27 mouse cellular contexts compared by ENCODE assay signal in the genomic region with DNA sequence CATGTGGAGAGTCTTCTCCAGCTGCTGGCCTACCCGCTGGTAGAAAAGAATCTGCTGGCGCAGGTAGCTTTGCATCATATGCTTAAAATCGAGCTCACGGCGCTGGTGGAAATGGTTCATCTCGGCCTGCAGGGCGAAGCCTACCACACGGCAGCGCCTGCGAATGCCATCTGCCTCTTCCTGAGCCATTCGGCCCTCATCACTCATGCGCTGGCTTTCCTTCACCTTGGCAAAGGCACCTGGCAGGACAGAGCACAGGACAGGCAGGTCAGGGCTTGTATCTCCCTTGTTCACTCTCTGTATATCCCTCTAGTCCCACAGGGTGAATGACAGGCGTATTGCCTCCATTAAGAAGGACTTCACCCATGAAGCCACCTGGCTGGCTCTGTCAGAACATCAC. TPM values are rescaled to one million over a fixed set of nuclear protein-coding genes. Genes with fewer than 3 reads are reported as not detected.
DNase-seq lines count a peak whose midpoint lies in the region; ATAC-seq and TF ChIP-seq lines count a peak whose summit lies in the region.
"Had no signal": no experiment of that assay in that cellular context is flagged by ENCODE, and none has a peak within 500 bp of the region (broad histone marks: within the 10 kb centered on the region; RNA-seq: fewer than 3 reads in every experiment).

No protein-coding gene starts in this region.

- TF ChIP-seq CTCF in stomach, postnatal 0 days (IDR thresholded peaks at IDR 0.05; ENCODE audit: low read depth): no peak

- 76% methylated on average over 13 of the region's 13 CpGs for WGBS in stomach, postnatal 0 days

- ATAC-seq in stomach, postnatal 0 days (ENCODE audit: low FRiP score, low TSS enrichment): no peak
- ATAC-seq: forebrain, embryonic 14.5 days; intestine, postnatal 0 days; Patski had no signal

- no peaks in the 10 kb centered on the region for H3K9me3 ChIP-seq in stomach, postnatal 0 days (ENCODE audit: control insufficient read depth, low read length)
- H3K9me3 ChIP-seq: heart, embryonic 10.5 days; heart, embryonic 13.5 days; hindbrain, embryonic 12.5 days; hindbrain, embryonic 15.5 days had no signal

- H3K4me2 ChIP-seq in stomach, postnatal 0 days (replicated peaks; ENCODE audit: low read depth): no peak overlapping the region
- H3K4me2 ChIP-seq: heart, embryonic 13.5 days; hindbrain, embryonic 12.5 days; hindbrain, embryonic 15.5 days had no signal

- no peak overlapping the region for H3K4me3 ChIP-seq in stomach, postnatal 0 days (ENCODE audit: low read depth, low read length)
- H3K4me3 ChIP-seq: heart, adult 2 months; heart, embryonic 10.5 days; heart, embryonic 13.5 days; hindbrain, embryonic 12.5 days; hindbrain, embryonic 15.5 days had no signal

- H3K27me3 ChIP-seq in stomach, postnatal 0 days (ENCODE audit: control insufficient read depth, insufficient read depth, low read length): no peaks in the 10 kb centered on the region
- H3K27me3 ChIP-seq: CH12.LX; heart, embryonic 13.5 days; hindbrain, embryonic 12.5 days; hindbrain, embryonic 15.5 days; Patski had no signal

- peak overlapping the region; percentile 35; the same call in 1 of the 2 replicates for H3K27ac ChIP-seq in stomach, postnatal 0 days (replicated peaks)
- H3K27ac ChIP-seq: heart, adult 2 months; heart, embryonic 10.5 days; heart, embryonic 13.5 days; hindbrain, embryonic 12.5 days; hindbrain, embryonic 15.5 days had no signal

- peaks cover 5% of the 10 kb centered on the region for H3K36me3 ChIP-seq in stomach, postnatal 0 days (ENCODE audit: control insufficient read depth, insufficient read depth, low read length)
- H3K36me3 ChIP-seq: hindbrain, embryonic 15.5 days had no signal

- no peak for TF ChIP-seq EP300 in stomach, postnatal 0 days (optimal IDR thresholded peaks at IDR 0.05)

- peak; percentile 50 for DNase-seq in cerebellum, adult 11-12 months
- DNase-seq in cerebellum, adult 11 months: no peak
- DNase-seq in cerebellum, adult 9-11 months: peak; percentile 60
- DNase-seq in cerebellum, adult 9-10 months: no peak
- DNase-seq in heart, adult 11 months: peak; percentile 88
- DNase-seq in heart, postnatal 25 days (ENCODE audit: low spot score): no peak
- DNase-seq in stomach, postnatal 0 days (ENCODE audit: low spot score): no peak
- DNase-seq in B cell, adult 2 months: no peak
- DNase-seq: adrenal gland, postnatal 10 days; adrenal gland, postnatal 36 days; embryo, embryonic 11 days; gastrocnemius, postnatal 25 days; heart, adult 2 months; heart, postnatal 14 days; kidney, adult 2 months had no signal

- H3K4me1 ChIP-seq in stomach, postnatal 0 days (replicated peaks; ENCODE audit: control insufficient read depth, insufficient read depth): peaks cover 10% of the 10 kb centered on the region
- H3K4me1 ChIP-seq: hindbrain, embryonic 15.5 days had no signal

- intact Hi-C loops in heart, postnatal 25 days (cut with DNase I): no loop called here

- no peak overlapping the region for H3K9ac ChIP-seq in stomach, postnatal 0 days (ENCODE audit: low read length)
- H3K9ac ChIP-seq: heart, embryonic 13.5 days; hindbrain, embryonic 12.5 days; hindbrain, embryonic 15.5 days had no signal

RNA-seq across cellular contexts. Expression of a gene that starts 9.7 kb away (rescaled TPM):
- total RNA-seq in heart, postnatal 25 days (2021): 10 to 100 TPM in 1 of 2 experiments, 1 to 10 TPM in 1; 8.9 to 12.5 TPM
- polyA plus RNA-seq in stomach, postnatal 0 days (2015; fragmentation: Nextera tagmentation; extraction: Ambion mirVana): 5.5 and 6.4 TPM in 2 replicates

RNA-seq across cellular contexts. Expression of a gene that starts 18.8 kb away (rescaled TPM):
- total RNA-seq in heart, postnatal 25 days (2021): 10 to 100 TPM; 53.2 to 54.8 TPM
- 75.3 and 83.8 TPM in 2 replicates for polyA plus RNA-seq in stomach, postnatal 0 days (2015; fragmentation: Nextera tagmentation; extraction: Ambion mirVana)

RNA-seq across cellular contexts. Expression of a gene that starts 32.2 kb away (rescaled TPM):
- 10 to 100 TPM in 1 of 2 experiments, 1 to 10 TPM in 1; 9.9 to 10.1 TPM for total RNA-seq in heart, postnatal 25 days (2021)
- polyA plus RNA-seq in stomach, postnatal 0 days (2015; fragmentation: Nextera tagmentation; extraction: Ambion mirVana): 13.8 and 14.0 TPM in 2 replicates

RNA-seq across cellular contexts. Expression of a gene that starts 53.6 kb away (rescaled TPM):
- 10 to 100 TPM; 15.2 to 20.4 TPM for total RNA-seq in heart, postnatal 25 days (2021)
- 7.8 and 9.0 TPM in 2 replicates for polyA plus RNA-seq in stomach, postnatal 0 days (2015; fragmentation: Nextera tagmentation; extraction: Ambion mirVana)
- total RNA-seq: hematopoietic stem cell, adult 5-6 weeks had no signal
- polyA plus RNA-seq: G1E had no signal

RNA-seq across cellular contexts. Expression of a gene that starts 54.0 kb away (rescaled TPM):
- total RNA-seq in heart, postnatal 25 days (2021): not detected
- 0.57 and 0.71 TPM in 2 replicates for polyA plus RNA-seq in stomach, postnatal 0 days (2015; fragmentation: Nextera tagmentation; extraction: Ambion mirVana)
- total RNA-seq: CH12.LX; G1E; heart, adult 2 months; heart, postnatal 14 days; hematopoietic stem cell, adult 5-6 weeks had no signal
- polyA plus RNA-seq: embryonic facial prominence, embryonic 11.5 days; forebrain, embryonic 11.5 days; forebrain, embryonic 14.5 days; G1E; Patski had no signal

Comparison
In these comparisons a context has a peak if more than half of its experiments do, and no peak if none do; other contexts are left out.
1. DNase-seq: peak in cerebellum, adult 11-12 months (single experiment), cerebellum, adult 9-11 months (single experiment) and heart, adult 11 months (single experiment); none in cerebellum, adult 11 months (single experiment), cerebellum, adult 9-10 months (single experiment), heart, postnatal 25 days (single experiment), stomach, postnatal 0 days (single experiment) and B cell, adult 2 months (0 of 2).